Mouse (Mus musculus) kidney, adult 8-10 months (tissue): Measurements from ENCODE around the gene B3gnt7.

Source experiments
- DNase-seq, 2 experiments: peaks; one replicate each; pipeline ENCODE4 v3.0.0; 2022

The B3gnt7 gene

DNA sequence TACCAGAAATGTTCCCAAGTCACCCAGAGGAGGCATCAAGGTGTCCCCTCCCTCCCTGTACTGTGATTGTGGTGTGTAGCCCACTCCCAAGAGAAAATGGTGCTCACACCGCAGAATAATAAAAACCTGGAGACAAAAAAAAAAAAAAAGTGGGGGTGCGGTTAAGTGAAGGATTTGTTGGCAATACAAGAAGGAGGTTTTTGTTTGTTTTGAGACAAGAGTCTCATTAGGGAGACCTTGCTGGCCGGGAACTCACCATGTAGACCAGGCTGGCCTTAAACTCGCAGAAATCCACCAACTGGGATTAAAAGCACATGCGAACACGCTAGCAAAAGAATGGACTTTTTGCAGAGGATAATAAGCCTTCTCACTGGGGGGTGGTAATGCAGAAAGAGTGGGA lies at the start of gene B3gnt7:
B3gnt7 (plus strand) TSS at position 301 of the 400 bp plus-strand sequence.
- no peak for DNase-seq

DNA sequence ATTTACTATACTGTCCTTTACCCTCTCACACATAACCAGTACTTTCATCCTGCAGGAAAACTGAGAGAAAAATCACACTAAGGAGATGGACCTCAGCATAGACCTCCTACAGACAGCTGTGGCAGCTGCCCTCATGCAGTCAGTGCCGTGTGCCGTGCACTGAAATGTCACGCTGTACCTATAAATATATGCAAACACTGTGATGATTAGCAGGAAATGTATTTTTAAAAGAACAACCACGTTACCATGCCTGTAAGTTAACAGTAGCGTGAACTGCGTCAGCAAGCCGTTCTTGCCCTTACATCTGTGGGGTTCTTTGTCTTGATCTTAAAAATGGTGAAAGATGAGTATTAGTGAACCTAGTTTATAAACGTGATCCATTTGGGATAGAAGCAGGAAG lies 49.2 kb upstream of the B3gnt7 start:
- no peak for DNase-seq

DNA sequence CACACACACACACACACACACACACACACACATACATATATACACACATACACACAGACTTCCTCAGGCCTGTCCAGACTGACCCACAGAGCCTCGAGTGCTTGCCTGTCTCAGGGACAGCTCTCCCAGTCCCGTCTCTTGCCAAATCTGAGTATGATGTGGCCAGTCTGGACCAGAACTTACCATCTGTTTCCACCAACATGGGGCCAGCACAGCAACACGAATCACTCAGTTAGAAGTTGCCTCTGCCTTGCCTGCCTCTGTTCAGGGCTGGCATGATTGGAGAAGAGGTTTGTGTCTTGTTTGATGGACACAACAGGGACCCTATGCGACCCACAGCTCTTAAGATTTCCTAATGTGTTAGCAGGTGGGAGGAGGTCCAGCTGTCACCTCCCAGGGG lies 46.3 kb upstream of the B3gnt7 start:
- no peak for DNase-seq

DNA sequence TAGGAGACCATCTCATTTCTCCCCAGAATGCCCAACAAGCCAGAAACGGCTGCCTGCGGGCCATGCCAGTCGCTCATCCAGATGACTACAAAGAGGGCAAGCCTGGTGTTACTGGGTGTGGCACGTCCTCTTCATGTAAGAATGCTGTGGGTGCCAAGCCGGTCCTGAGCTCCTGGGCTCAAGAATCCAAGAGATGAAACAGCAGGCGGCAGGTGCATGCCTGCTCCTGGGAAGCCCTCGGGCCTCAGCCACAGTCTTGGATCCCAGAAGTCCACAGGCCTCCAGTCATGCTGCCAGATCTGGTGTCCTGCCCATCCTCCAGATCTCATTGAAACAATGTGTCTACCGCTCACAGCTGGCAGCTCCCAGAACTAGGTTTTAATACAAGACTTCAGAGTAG lies 45.4 kb upstream of the B3gnt7 start:
- DNase-seq: no peak

DNA sequence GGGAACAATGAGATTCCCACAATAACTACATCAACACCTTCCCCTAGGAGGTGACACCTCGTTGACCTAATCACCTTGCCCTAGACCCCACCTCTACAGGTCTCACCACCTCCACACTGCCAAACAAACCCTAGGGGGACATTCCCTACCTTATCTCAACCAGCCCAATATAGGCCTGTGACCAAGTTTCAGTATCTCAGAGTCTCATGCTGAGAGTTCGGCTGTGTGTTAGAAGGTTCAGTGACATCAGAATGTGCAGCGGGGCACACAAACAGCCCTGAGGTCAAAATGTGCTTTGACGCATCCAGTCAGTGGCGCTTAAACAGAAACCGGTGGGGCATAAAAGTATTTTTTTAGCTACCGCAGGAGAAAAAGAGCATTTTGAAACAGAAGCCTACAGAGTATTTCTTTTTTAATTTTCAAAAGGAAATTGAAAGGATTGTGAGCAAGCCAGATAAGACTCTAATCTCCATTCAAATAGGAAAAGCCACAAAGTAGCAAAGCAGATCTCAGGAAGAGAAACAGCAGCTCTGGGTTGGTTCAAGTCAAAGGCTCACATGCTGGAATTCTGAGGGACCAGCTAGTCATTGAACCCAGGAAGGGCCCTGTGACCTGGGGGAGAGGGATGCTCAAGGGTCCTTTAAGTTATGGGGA lies 44.3 kb upstream of the B3gnt7 start:
- DNase-seq: no peak

DNA sequence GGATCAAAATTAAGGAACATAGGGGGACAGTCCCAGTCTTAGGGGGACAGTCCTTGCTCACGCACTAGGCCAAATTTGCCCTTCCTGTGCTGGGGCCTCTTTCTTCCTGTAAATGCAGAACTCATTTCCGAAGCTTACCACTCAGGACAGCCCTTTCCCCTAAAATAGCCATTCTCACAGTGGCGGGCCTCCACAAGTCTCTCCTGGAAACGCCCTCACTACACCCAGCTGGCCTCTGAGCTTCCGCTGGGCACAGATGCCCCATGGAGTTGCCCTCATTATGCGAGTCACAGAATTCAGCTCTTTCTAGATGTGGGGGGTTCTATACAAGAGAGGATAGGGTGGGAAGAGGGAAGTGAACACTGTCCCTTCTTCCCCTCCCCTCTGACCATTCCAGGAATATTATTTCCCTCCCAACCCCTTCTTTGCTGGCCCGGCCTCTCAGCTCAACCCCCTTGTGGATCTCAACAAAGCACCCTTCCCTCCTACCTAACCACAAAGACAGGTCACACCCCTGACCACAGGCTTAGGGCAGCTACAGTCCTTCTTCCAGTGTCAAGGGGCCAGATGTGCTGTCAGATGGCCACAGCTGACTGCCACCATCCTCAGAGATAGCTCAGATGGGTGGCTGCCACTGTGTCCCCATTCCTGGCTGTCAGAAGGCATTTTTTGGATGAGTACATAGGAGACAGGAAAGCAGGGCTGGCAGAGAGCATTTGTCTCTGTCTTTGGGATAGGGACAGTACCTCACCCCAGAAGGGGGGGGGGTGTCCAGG lies 38.9 kb upstream of the B3gnt7 start:
- DNase-seq: no peak

DNA sequence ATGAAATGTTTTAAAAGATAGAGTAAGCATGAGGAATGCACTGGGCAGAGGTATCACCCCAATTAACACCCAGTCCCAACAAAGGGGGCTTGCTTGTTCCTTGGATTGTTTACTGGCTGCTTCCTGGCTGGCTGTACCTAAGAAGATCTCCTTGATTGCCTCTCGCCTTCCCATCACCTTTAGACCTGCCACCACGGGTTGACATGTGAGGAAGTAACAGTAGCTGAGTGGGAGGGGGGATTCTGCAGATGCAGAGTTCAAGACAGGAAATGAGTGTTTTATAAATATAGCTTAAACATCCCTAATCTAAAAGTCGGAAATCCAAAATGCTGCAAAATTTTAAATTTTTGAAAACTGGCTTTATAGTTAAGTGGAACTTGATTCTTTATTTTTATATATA lies 37.6 kb upstream of the B3gnt7 start:
- DNase-seq: no peak

DNA sequence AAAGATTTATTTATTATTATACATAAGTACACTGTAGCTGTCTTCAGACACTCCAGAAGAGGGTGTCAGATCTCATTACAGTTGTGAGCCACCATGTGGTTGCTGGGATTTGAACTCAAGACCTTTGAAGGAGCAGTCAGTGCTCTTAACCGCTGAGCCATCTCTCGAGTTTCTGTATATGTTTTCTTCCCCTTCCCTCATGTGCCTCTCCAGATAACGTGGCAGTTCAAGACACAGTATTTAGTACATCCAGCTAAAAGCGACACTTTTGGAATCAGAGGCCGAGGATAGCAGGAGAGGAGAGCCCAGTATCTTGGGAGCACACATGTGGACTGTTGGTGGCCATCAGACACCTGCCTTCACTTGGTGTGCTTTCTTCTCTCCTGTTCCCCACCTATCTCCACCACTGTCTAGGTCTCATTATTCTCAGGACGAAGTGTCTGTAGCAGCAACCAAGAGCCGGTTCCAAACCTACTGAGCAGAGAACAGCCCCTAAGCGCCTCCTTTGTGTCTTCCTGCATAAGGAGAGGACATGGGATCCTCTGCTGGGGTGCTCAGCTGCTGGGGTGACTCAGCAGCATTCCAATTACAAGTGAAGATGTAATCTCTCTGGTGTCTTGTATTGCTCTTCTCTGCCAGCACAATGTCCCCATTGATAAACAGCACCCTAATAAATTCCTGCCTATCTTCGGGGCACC lies 34.0 kb upstream of the B3gnt7 start:
- no peak for DNase-seq

DNA sequence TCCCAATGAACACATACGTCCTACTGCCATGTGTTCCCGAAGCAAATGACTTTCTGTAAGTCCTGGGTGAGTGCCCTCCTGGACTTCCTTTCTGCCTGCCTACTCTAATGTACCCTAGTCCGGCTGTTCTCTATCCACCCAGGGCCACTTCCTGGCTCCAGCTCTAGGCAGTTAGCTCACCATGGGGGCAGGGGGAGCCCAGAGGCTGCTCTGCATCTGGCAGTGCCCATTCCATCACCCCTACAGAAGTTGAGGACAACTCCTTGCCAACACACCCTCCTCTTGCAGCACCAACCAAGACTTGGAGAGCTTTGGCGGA lies 33.5 kb upstream of the B3gnt7 start:
- DNase-seq: no peak

DNA sequence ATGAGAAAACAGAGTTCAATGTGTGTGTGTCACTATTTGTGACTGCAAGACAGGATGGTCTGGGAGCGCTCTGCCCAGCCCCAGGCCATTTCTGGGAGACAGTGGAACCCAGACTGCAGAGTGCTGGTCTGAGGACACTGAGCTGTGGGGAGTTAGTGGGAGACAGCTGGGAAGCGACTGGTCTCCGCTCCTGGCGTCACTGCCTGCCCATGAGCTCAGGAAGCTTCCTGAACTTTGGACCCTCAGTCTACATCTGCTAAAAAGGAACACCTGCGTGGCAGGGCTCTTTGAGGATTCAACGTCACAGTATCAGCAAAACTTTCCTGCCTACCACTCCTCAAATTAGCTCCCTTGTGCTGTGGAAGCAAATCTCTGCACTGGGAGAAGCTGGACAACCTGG lies 30.9 kb upstream of the B3gnt7 start:
- no peak for DNase-seq

DNA sequence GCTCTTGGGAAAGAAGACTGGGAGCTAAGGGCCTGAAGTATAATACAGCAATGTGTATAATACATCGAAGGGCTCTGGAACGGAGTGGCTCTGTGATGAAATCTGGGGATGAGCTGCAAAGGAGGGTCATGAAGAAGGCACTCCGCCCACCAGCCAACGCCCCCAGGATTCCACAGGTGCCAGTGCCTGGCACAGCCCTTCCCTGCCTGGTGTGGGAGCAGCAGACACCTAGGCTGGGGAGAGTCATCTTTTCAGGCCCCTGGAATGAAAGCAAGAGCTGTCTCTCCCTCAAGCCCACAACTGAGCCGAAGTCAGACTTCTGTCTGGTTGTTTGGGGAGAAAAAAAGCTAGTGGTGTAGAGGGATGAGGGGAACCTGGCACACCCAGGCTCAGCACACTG lies 25.6 kb upstream of the B3gnt7 start:
- no peak for DNase-seq

DNA sequence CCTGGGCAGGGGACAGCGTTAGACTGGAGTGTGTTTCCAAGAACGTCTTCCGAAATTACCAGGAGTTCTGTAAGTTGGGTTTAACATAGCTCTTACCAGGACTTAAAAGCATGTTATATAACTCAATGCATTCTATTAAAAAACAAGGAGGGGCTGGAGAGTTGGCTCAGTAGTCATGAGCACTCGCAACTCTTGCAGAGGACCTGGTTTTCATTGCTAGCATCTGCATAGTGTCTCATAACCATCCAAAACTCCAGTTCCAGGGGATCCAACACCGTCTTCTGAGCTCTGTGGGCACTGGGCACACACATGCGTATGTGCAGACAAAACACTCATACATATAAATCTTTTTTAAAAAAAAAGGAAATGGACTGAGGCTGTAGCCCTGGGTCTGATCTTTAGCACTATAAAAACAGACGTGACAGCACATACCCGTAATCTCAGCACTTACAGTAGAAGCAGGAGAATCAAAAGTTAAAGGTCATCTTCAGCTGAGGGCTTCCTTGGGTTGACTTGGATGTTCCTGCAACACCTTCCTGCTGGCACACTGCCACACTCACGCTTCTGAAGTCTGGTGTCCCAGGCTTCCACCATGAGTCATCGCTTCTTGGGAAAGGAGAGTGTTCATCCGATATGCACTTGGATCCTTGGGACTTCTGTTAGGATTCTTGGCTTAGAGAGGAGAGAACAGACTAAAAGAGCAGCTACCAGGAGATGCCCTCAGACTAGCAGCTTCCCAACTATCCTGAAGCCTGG lies 20.7 kb upstream of the B3gnt7 start:
- DNase-seq: peak in 1 of 2 experiments; percentile 20

DNA sequence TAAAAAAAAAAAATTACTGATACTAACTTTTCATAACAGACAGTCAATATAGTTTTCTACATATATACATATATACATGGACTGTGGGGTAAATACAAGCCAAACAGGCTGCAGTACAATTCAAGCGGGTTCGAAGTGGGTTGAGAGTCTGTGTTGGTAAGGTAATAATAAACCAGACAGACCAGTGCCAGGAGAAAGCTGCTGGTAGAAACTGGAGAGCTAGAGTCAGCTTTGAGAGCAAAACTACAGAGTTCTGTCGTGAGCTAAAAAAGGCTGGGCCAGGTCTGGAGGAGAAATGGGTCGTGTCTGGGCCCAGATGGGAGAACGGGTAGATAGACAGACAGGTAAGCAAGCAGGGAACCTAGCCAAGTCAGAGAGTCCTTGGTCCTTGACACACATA lies 18.5 kb upstream of the B3gnt7 start:
- peak; percentile 15 to 52 for DNase-seq

DNA sequence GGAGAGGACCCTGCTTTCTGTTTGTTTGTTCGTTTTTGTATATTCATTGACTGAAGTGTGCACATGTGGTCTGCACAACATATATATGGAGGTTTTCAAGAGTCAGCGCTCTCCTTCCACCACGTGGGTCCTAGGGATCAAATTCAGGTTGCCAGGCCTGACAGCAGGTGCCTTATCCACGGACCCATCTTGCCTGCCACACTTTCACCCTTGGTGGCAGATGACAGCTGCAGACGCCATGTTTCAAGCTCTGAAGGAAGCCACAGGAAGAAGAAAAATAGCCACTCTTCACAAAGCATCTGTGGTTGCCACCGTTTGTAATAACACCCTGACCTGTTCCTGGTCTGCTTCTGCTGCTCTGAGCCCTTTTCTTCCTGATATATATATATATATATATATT lies 17.3 kb upstream of the B3gnt7 start:
- DNase-seq: no peak

DNA sequence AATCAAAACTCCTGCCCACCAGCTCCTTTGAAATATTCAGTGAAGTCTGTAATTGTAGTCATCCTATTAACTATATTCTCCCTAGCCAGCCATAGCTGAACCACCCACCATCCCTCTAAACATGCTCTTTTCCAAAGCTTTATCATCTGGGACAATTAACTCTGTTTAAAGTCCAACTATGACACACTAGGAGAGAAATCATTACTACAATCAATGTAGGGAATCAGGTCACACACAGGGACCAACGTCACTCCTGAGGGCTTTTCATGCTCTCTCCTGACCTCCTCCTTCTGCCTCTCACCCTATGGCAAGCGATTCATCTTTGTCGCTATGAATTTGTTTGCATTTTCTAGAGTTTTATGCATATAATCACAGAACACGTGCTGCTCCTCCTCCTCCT lies 15.2 kb upstream of the B3gnt7 start:
- DNase-seq: no peak

DNA sequence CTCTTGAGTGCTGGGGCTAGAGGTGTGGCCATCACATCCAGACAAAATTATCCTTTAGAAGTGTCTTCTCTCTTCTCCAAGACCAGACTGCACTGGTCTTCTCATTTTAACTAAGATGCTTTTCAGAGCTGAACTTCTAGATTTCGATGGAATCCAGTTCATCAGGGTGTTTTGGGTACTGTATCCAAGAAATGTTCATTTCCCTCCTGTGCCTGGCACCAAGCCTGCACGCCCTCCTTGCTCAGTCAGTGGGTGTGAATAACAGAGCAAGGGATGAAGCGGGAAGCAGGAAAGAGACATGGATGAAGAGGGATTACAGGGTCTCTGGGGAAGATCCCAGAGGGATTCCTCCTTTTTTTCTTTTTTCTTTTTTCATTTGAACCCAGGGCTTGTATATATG lies 12.2 kb upstream of the B3gnt7 start:
- no peak for DNase-seq

DNA sequence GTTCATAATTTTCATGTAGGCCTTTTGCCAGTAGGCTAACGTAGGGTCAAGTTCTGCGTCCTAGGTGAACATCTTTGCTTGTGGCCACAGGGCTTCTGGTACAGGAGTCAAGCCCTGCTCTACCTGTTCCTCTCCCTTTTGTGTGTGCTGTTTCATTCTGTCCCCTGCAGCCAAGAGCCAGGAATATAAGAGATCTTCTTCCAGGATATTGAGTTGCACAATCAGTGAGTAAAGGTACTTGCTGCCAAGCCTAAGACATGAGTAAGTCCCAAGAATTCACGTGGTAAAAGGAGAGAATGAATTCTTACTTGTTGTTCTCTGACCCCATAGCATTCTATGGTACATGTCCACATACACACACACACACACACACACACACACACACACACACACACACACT lies 9.5 kb upstream of the B3gnt7 start:
- DNase-seq: no peak

DNA sequence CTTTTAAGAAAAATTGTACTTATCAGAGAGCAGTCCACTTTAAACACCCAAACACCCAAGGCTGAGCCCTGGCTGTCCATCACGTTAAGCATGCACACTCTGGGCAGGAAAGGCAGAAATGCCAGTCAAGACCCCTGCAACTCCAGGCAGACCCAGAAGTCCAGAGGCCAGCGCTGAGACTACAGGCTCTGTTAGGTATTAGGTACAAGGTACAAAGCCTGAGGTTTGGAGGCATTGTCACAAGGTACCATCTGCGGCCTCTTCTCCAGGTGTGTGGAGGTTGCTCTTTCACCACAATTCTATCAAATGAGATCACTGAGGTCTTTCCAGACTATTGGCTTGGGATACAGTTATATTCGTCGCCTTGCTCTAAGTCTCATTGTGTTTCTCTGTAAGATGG lies 8.8 kb upstream of the B3gnt7 start:
- peak; percentile 42 to 68 for DNase-seq

DNA sequence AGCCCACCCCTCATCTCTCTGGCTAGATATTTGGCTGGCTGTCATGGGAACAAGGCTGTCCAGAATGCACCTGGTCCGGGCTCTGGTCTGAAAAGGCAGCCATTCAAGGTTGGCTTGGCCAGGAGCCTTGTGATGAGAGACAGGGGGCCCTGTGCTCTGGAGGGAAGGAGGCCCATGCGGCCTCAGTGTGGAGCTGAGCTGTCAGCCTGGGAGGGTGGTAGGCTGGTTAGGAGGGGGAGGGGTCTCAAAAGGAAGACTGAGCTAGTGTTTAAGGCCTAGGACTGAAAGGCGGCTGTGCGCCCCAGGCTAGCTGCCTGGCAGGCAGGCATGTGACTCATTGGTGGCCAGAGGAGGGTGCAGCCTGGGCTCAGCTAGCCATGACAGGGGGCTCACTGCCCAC lies 8.2 kb upstream of the B3gnt7 start:
- DNase-seq: no peak

DNA sequence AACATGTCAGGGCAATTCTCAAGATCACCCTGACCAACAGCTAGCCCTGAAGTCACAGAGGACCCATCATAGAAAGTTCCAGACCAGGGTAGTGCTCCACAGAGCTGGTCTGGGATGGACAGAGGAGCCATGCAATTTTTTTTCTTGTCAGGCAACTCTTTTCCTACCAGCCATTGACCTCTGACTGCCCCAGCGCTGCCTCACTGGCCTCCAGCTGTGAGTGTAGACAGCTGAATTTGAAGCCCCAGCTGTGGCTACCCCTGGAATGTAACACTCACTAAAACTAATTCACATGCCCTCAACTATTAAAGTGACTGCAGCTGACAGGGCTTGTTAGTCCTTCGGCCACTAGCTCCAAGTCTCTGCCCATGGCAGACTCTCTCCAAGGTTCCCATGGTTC lies 2.5 kb upstream of the B3gnt7 start:
- DNase-seq: no peak

DNA sequence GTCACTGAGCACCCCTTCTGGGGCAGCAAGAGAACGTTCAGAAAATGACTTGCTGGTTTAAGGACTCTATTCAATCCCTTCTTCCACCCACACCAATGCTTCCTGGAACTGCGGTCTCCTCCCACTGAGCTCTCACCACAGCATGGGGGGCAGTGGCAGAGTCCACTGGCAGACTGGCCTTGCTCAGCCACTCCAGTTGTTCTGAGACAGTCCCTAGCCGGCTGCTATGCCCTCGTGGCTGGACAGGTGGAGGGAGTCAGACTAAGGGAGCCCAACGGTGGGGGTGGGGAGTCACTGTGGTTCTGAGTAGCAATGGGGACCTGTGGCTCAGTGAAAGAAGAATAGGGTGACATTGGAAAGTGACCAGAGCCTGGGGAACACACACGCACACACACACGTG lies 1.9 kb upstream of the B3gnt7 start:
- DNase-seq: no peak

DNA sequence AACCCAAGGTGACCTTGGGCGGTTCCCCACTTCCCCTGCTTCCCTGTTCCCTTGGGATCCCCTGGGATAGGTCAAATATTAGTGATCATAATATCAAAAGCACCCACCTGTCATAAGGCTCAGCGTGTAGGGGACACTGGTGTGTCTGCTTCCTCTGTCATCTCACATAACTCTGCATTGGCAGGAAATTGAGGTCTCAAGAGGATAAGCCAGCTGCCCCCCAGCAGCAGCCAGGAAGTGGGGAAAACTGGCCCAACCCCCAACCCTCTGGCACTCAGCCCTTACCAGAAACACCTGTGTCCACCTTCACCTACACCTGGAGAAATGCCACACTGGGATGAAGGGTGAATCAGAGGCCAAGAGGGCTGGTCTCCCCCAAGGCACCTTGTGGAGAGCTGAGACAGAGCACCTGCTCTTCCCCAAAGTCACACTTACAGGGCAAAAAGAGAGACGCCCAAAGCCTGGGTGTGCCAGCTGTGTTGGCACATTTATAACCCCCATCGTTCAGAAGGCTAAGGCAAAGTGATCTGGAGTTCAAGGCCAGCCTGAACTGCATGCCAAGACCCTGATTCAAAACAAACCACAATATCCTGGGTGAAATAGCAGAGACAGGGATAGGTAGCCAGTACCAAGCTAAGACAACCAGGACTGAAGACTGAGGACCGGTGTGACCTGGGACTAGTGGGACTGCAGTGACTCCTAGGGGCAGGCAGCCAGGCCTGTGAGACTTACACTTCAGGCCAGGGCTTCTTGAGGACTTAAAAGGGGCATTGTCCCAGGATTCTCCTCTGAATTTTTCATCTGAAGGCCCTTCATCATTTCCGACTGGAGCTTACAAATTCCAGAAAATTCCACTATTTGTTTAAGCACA lies 1.2 kb upstream of the B3gnt7 start:
- DNase-seq: no peak
